Mouse (Mus musculus): Measurements from ENCODE around the gene Unc5cl. TPM values are rescaled to one million over a fixed set of nuclear protein-coding genes. Genes with fewer than 3 reads are reported as not detected.

Gene Unc5cl
- polyA plus RNA-seq, 1 experiment from 2014 or later, result 0.27 TPM

DNA sequence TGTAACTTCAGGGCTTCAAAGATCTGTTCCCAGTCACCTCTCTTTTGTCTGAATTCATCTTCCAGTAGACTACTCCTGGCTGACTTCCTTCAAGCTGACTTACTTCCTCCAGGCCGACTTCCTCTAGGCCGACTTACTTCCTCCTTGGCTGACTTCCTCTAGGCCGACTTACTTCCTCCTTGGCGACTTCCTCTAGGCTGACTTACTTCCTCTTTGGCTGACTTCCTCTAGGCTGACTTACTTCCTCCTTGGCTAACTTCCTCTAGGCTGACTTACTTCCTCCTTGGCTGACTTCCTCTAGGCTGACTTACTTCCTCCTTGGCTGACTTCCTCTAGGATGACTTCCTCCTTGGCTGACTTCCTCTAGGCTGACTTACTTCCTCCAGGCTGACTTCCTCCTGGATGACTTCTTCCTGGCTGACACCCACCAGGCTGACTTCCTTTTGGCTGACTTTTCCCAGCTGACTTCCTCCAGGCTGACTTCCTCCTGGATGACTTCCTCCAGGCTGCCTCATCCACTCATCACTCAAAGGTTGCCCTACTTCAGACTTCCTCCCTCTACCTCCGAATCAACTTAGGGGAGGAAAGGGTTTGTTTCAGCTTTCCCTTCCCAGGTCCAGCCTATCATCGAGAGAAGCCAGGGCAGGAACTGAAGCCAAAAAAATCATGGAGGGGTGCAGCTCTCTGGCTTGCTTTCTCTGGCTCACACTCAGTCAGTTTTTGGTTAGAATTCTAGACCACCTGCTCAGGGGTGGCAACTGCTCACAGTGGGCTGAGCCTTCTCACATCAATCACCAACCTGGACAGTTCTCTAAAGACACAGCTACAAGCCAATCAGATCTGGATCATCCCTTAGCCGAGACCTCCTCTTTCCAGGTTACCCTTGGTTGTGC is 103.4 kb downstream of the Unc5cl start:
- WGBS, result 89% methylated on average over 7 of the region's 7 CpGs
- DNase-seq (ENCODE audit: extremely low spot score, low spot score), result no peak
- Histone ChIP-seq H3K4me1 (peaks cover 10% of the 10 kb centered on the region), H3K4me3 (no peak overlapping the region), H3K9me3 (no peaks in the 10 kb centered on the region), H3K27me3 (ENCODE audit: poor library complexity, severe bottlenecking) (no peaks in the 10 kb centered on the region), H3K36me3 (replicated peaks) (no peaks in the 10 kb centered on the region), H3K27ac (no peak overlapping the region)

DNA sequence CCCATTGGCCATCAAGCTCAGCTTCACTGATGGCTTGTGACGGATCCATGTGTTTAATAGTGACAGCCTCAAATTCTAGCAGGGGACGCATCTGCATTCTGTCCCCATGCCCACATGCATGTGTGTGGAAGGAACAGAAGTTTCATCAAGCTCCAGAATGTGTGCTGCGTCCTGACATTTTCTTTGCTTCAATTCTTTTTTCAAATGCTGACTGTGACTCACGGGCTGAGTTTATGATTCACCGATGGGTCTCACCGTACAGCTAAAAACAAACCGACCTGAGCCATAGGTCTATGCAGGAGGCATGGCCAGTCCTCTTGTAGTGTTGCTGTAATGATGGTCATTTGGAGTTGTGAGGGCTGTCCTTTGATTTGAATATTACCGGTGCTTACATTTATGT is 110.2 kb downstream of the Unc5cl start:
- Histone ChIP-seq H3K36me3 (replicated peaks) (no peaks in the 10 kb centered on the region), H3K27me3 (ENCODE audit: poor library complexity, severe bottlenecking) (no peaks in the 10 kb centered on the region), H3K4me3 (no peak overlapping the region), H3K9me3 (no peaks in the 10 kb centered on the region), H3K27ac (no peak overlapping the region), H3K4me1 (no peaks in the 10 kb centered on the region)
- no peak for DNase-seq (ENCODE audit: extremely low spot score, low spot score)
- WGBS, result 93% methylated on average over 8 of the region's 8 CpGs

DNA sequence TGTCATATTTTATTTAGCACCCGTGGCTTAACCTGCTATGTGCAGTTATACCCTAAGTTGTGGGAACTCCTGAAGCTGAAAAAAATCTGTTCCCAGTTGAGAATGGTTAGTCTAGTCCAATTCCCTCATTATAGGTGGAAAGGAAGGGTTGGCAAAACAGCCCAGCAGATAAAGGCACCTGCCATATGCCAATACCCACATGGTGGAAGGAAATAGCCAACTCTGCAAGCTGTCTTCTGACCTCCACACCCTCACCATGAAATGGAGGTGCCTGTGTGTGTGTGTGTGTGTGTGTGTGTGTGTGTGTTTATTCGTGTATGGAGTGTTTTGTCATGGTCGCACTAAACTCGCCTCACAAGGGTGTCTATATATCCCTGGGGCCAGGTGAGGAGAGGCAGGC is 115.0 kb downstream of the Unc5cl start:
- no peak for DNase-seq (ENCODE audit: extremely low spot score, low spot score)
- Histone ChIP-seq H3K27me3 (ENCODE audit: poor library complexity, severe bottlenecking) (no peaks in the 10 kb centered on the region), H3K4me1 (no peaks in the 10 kb centered on the region), H3K27ac (no peak overlapping the region), H3K4me3 (no peak overlapping the region), H3K36me3 (replicated peaks) (no peaks in the 10 kb centered on the region), H3K9me3 (no peaks in the 10 kb centered on the region)
- 86% methylated on average over 4 of the region's 4 CpGs for WGBS

DNA sequence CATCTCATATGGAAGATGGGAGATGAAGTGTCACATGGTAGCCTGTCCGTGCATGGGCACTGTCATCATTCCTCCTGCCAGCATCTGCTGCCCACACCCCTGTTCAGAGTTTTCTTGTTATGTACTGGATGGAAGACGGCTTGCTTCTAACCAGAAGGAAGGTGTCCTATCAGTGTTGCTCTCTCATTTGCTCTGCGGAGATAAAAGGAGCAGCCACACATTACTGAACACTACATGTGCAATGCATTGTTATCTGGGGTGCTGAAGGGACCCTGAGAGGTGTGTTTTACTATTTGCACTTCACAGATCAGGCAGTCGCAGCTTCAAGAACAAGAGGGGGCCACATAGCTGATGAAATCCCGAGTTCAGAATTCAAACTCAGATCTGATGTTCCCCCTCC is 126.5 kb downstream of the Unc5cl start:
- Histone ChIP-seq H3K9me3 (peaks cover 3% of the 10 kb centered on the region; the same call in 1 of the 2 replicates), H3K4me3 (no peak overlapping the region), H3K36me3 (replicated peaks) (no peaks in the 10 kb centered on the region), H3K27ac (no peak overlapping the region), H3K27me3 (ENCODE audit: poor library complexity, severe bottlenecking) (no peaks in the 10 kb centered on the region; the same call in 1 of the 2 replicates), H3K4me1 (peaks cover 10% of the 10 kb centered on the region)
- no peak for DNase-seq (ENCODE audit: extremely low spot score, low spot score)
- WGBS, result 87% methylated on average over 5 of the region's 5 CpGs

DNA sequence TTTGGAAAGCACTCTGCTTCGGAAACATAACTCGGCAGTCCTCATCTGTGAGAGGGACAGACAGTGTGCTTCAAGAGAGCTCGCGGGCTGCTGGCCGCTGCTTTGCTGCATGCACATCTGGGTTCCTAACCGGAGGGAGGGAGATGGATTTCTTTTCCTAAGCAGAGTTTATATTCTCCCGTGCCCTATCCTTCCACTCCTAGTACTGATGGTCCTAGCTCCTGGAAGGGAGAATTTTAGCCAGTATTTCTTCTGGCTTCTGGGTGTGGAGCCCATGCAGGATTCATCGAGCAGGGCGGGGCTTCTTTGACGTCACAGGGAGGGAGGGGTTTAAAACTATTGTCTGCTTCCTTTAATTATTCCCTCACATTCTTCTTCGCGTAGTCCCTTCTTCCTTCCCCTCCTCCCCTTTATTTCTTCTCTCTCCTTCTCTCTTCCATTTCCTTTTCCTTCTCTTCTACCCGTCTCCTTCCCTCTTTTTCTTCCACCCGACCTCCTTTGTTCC is 127.8 kb downstream of the Unc5cl start:
- 59% methylated on average over 14 of the region's 14 CpGs for WGBS
- DNase-seq (ENCODE audit: extremely low spot score, low spot score), result no peak
- H3K27me3 ChIP-seq (ENCODE audit: poor library complexity, severe bottlenecking), result no peaks in the 10 kb centered on the region; the same call in 1 of the 2 replicates
- no peaks in the 10 kb centered on the region; the same call in 1 of the 2 replicates for H3K9me3 ChIP-seq
- H3K27ac ChIP-seq, result peak overlapping the region; percentile 27; the same call in 1 of the 2 replicates
- H3K4me3 ChIP-seq, result peak overlapping the region; percentile 19
- H3K4me1 ChIP-seq, result peaks cover 13% of the 10 kb centered on the region
- no peaks in the 10 kb centered on the region for H3K36me3 ChIP-seq (replicated peaks)

DNA sequence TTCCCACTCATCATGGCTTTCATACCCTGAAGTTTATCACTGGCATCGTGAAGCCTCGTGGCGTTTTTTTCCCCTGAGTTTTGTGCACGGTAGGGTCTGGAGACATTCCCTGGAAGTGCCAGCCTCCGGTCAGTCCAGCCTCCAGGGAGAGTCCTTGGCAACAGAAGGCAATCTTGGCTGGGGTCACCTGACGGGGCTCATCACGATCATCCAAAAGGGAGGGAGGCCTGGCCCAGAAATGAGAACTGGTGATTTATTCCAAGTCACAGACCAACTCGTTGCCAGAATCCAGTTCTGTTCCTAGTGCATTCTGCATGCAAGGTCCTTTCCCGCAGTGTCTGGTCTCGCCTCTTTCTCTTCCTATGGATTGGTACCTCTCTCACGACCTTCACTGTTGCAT is 128.7 kb downstream of the Unc5cl start:
- H3K27me3 ChIP-seq (ENCODE audit: poor library complexity, severe bottlenecking), result no peaks in the 10 kb centered on the region; the same call in 1 of the 2 replicates
- H3K4me1 ChIP-seq, result peaks cover 13% of the 10 kb centered on the region
- no peaks in the 10 kb centered on the region for H3K9me3 ChIP-seq
- H3K27ac ChIP-seq, result no peak overlapping the region
- H3K4me3 ChIP-seq, result no peak overlapping the region
- H3K36me3 ChIP-seq (replicated peaks), result no peaks in the 10 kb centered on the region
- WGBS, result 81% methylated on average over 11 of the region's 11 CpGs
- no peak for DNase-seq (ENCODE audit: extremely low spot score, low spot score)

DNA sequence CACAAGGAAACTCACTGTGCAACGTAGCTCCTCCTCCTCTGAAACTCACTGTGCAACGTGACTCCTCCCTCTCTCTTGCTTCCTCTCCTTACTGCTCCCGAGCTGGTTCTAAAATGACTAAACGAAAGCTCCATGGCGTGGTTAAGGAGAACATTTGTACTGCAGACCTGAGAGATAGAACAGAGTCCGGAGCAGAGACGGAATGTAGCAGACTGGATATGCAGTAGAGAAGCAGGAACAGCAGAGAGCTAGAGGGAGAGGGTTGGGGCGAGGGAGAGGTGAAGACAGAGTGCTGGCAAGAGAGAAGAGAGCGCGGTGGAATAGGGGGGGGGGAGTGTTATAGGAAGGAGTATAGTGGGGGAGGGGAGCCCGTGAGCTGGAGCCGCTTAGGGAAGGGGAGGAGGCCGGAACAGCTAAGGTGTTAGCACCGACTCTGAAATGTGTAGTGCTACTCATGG is 131.2 kb downstream of the Unc5cl start:
- Histone ChIP-seq H3K36me3 (replicated peaks) (no peaks in the 10 kb centered on the region), H3K4me1 (peaks cover 13% of the 10 kb centered on the region), H3K27me3 (ENCODE audit: poor library complexity, severe bottlenecking) (no peaks in the 10 kb centered on the region; the same call in 1 of the 2 replicates), H3K4me3 (peak overlapping the region; percentile 38), H3K27ac (peak overlapping the region; percentile 58; the same call in 1 of the 2 replicates), H3K9me3 (no peaks in the 10 kb centered on the region)
- peak; percentile 26 for DNase-seq (ENCODE audit: extremely low spot score, low spot score)
- WGBS, result 14% methylated on average over 14 of the region's 14 CpGs

DNA sequence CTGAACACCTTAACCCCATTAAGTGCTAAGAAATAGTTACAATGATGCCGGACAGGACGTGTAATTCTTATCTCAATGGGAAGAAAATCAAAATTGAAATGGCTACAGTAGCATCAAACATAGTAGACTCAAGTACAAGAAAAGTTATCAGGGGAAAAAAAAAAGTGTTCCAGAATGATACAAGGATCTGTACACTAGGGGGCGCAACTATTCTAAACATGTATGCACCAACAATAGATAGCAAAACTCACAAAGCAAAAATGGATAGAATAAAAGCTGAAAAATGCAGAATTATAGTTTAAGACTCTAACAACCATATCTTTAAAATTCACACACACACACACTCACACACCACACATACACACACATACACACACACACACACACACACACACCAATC is 134.0 kb downstream of the Unc5cl start:
- peaks cover 8% of the 10 kb centered on the region for H3K4me1 ChIP-seq
- no peak overlapping the region for H3K4me3 ChIP-seq
- no peaks in the 10 kb centered on the region for H3K27me3 ChIP-seq (ENCODE audit: poor library complexity, severe bottlenecking)
- H3K36me3 ChIP-seq (replicated peaks), result no peaks in the 10 kb centered on the region
- H3K27ac ChIP-seq, result no peak overlapping the region
- H3K9me3 ChIP-seq, result no peaks in the 10 kb centered on the region
- no peak for DNase-seq (ENCODE audit: extremely low spot score, low spot score)
- WGBS, result 43% methylated on average over 3 of the region's 3 CpGs

Other genes starting within 250 kb of the Unc5cl start
- not detected in 2 replicates for gene Trem1, start 222.1 kb upstream of the Unc5cl start, polyA plus RNA-seq (2016; fragmentation: Nextera tagmentation; extraction: Ambion mirVana)
- gene Trem3, start 207.1 kb upstream of the Unc5cl start, polyA plus RNA-seq (2016; fragmentation: Nextera tagmentation; extraction: Ambion mirVana), result not detected in 2 replicates
- gene Treml4, start 190.6 kb upstream of the Unc5cl start, polyA plus RNA-seq (2016; fragmentation: Nextera tagmentation; extraction: Ambion mirVana), result 0.11 TPM in 1 of 2 replicates, not detected in the other
- gene Treml2, start 155.4 kb upstream of the Unc5cl start, polyA plus RNA-seq (2016; fragmentation: Nextera tagmentation; extraction: Ambion mirVana), result 0.42 and 0.57 TPM in 2 replicates
- gene B430306N03Rik, start 138.8 kb upstream of the Unc5cl start, polyA plus RNA-seq (2016; fragmentation: Nextera tagmentation; extraction: Ambion mirVana), result 0.06 TPM in 1 of 2 replicates, not detected in the other
- 0.87 and 1.2 TPM in 2 replicates for gene Trem2, start 108.5 kb upstream of the Unc5cl start, polyA plus RNA-seq (2016; fragmentation: Nextera tagmentation; extraction: Ambion mirVana)
- 1.5 and 2.6 TPM in 2 replicates for gene Treml1, start 95.0 kb upstream of the Unc5cl start, polyA plus RNA-seq (2016; fragmentation: Nextera tagmentation; extraction: Ambion mirVana)
- gene Nfya, start 45.0 kb upstream of the Unc5cl start, polyA plus RNA-seq (2016; fragmentation: Nextera tagmentation; extraction: Ambion mirVana), result 18.7 and 19.0 TPM in 2 replicates
- gene Oard1, start 44.9 kb upstream of the Unc5cl start, polyA plus RNA-seq (2016; fragmentation: Nextera tagmentation; extraction: Ambion mirVana), result 107 TPM in 2 replicates
- 0.64 and 0.78 TPM in 2 replicates for gene Apobec2, start 22.0 kb upstream of the Unc5cl start, polyA plus RNA-seq (2016; fragmentation: Nextera tagmentation; extraction: Ambion mirVana)
- not detected in 2 replicates for gene Tspo2, start 3.4 kb upstream of the Unc5cl start, polyA plus RNA-seq (2016; fragmentation: Nextera tagmentation; extraction: Ambion mirVana)

All from forebrain, embryonic 10.5 days (tissue).